Mouse (Mus musculus): ENCODE results near the gene Gpr3.

The Gpr3 gene

DNA sequence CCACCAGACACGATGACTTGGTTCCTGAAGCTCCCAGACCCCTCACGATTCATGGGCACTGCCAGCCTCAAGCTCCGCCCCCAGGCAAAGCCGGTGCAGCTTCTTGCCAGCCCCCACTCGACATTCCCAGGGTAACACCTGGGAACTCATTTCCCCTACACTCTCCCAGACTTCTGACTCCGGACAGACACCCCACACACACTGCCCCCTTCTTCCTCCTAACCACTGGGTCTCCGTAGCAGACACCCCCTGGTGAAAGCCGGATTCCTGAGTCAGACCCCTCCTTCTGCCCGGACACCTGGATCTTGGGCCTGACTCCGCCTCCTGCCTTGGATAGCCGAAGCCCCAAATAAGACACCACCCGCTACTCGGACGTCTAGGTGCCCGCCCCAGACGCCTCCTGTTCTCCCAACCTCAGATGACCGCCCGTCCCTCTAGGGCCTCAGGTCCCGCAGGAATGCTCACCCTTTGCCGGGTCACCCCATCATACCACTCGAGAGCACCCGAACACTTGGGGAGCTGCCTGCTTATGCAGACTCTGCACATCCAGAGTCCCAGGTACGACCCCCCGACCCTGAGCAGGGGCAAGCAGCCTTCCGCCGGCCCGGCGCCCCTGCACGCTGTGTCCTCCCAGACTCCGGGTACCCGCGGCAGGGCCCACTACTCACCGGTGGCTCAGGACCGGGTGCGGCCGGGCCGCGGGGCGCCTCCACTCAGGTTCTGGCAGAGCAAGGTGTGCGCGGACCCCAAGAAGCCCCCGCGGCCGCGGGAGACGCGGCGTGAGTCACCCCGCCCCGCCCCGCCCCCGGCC, at the start of gene Gpr3, which contains the start of gene Cd164l2:
Gene Gpr3 (minus strand): TSS at position 786 of the 811 bp plus-strand sequence.
Gene Cd164l2 (plus strand): TSS at position 381 of the 811 bp plus-strand sequence.
- no peak for DNase-seq (ENCODE audit: low spot score in 2 of 2)

DNA sequence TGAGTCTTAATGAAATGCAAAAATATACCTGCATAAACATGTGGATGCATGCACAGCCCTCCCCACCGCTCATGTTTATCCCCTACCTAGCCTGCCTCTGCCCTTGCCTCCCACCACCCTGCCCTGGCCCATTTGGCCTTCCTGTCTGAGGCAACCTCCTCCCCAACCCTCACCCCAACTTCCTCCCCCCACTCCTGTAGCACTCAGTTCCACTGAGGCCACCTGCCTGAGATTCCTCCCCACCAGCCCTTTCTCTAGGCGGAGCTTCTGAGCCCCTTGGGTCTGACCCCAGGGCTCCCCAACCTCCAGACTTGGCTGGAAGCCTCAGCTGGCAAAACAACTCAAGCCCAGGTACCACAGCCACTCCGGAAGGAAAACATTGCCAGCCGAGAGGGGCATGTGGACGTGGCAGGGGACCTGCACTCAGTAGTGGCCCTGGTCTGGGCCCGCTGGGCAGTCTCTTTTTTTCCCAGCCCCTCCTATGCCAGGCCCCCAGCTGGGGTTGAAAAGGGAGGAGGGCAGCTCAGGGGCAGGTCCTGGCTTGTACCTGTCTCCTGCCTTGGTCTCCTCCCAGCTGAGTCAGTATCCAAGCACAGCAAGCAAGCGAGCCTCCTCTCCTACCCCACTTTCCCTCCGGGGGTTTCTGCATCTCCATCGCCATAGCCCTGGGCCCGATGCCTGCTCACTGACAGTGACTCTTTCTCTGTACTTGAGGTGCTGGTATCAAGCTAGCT, 49.5 kb upstream of the Gpr3 start:
- no peak for DNase-seq (ENCODE audit: low spot score in 2 of 2)

DNA sequence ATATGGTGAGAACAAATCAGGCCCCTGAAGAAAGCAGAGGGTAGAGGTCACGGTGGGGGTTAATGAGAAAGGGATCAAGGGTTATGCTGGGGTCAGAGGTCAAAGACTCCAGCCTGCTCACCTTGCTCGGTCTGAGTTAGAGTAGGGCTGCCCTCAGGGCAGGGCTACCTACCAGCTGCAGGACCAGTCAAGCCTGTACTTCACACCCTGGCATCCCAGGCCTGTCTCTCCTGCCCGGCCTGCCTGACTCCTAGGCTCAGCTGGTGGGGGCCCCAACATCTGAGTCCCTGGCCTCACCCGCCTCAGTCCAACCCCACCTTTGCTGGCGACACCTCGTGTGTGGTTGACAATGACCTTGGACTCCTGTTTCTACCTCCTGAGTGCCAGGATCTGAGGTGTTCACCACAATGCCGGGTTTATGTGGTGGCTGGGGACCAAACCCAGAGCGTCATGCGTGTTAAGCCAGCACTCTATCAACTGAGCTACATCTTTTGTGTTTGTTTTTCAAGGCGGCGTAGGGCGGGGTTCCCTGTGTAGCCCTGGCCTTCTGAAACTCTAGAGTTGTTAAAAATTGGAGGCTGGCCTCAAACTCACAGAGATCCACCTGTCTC, 45.6 kb upstream of the Gpr3 start:
- DNase-seq (ENCODE audit: low spot score in 2 of 2), result no peak

DNA sequence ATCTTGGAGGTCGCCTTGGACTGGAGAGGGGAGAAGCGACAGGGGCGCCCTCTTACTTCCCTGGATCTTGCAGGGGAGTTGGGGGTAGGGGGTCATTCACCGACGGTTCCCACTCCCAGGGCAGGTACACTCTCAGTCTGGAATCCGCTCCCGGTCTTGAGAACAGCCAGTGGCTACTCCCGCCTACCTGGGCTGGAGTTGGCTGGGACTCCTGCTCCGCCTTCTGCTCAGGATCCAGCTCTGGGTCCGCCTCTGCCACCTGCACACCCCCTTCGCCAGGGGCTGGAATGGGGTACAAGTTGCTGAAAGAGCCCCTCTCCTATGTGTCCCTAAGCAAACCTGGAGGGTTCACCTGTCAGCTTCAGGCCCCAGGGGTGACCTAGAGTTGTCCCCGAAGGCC, 44.9 kb upstream of the Gpr3 start:
- no peak for DNase-seq (ENCODE audit: low spot score in 2 of 2)

DNA sequence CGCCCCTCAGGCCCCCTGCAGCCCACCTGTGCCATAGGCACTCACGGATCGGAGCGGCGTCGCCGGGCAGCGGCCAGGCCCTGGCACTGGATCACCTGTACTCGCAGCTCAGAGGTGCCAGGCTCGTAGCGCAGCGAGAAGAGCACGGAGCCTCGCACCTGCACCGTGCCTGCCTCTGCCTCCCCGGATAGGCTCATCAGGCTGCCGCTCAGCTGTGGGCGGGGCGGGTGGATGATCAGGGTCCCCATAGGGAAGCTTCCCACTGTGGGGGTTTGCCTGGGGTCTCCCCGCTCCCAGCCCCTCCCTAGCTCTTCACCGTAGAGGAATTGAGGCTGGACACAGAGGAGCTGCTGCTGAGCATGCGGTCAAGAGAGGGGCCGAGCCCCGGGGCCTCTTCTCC, 44.5 kb upstream of the Gpr3 start:
- DNase-seq (ENCODE audit: low spot score in 2 of 2), result no peak

DNA sequence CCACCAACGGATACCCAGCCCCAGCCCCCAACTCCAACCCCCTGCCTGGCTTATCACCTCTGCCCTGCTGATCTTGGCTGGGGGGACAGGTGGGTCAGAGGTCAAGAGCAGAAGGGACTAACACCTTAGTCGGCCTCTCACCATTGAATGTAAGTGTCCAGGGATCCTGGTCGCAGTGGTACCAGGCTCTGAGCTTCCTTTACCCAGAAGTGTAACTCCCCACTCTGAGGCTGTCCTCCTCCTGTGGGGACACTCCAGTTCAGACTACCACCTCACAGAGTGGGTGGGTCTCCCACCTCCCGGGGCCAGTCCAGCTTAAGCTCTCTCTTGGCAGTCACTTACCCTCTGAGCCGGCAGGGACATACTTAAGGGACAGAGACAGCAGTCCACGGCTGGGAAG, 43.1 kb upstream of the Gpr3 start:
- no peak for DNase-seq (ENCODE audit: low spot score in 2 of 2)

DNA sequence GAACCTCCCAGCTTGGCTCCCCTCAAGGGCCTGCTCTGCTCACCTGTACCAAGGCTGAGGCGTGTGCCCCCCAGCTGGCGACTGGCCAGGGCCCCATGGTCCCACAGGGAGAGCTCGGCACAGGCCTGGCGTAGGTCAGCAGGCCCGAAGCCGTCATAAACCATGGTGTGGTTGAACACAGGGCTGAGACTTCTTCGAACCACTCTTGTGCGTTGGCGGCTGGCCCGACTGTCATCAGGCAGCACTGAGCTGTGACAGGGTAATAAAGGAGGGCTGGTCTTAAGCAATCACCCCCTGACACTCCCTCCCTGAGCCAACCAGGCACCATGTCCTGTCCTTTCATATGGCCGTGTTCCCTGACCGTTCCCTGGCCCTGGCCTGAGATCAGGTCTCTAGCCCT, 41.1 kb upstream of the Gpr3 start:
- DNase-seq (ENCODE audit: low spot score in 2 of 2), result no peak

DNA sequence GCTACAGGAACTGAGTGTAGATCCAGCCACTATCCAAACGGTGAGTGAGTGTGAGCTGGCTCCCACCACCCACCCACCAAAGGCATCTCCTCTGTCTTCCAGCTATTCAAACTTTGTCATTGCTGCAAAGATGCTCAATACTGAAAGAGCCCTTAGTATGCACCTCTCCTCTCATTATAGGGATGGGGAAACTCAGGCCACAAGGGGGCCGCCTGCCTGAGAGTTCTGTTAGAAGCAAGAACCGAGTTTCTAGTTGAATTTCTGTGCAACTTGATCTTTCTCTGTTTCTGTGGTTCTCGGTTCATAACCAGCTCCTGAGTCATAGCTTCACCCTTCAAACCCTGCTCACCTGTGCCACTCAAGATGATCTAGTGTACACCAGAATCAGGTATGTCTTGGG, 39.8 kb upstream of the Gpr3 start:
- DNase-seq (ENCODE audit: low spot score in 2 of 2), result no peak

DNA sequence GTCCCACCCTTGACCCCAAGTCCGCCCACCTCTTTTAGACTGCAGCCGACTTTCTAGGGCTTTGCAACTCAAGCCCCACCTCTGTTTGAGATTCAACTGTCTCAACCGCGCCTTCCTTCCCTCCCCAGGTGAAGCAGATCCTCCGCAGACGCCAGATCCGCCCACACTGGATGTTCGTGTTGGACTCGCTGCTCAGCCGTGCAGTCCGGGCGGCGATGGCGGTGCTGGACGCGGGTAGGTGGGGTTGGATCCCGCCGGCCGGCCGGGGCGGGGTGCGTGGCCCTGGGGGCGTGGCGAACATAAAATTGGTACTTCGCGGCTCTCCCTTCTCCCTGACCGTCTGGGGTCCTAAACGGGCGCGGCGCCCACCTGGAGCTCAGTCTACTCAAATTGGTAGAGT, 38.9 kb upstream of the Gpr3 start:
- DNase-seq (ENCODE audit: low spot score in 2 of 2), result no peak

DNA sequence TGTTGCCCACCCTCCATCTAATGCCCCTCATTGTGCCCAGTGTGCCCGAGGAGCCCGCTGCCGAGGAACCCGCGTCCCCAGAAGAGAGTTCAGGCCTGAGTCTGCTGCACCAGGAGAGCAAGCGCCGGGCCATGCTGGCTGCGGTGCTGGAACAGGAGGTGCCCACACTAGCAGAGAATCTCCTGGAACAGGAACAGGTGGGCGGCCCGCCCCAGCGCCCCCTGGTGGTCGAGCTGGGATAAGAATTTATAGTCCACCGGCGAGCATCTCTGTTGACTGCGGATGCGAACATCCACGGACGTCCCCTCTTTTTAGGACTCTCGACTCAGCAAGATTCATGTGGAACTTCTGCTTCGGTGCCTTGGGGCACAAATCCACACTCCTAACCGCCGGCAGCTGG, 38.3 kb upstream of the Gpr3 start:
- DNase-seq (ENCODE audit: low spot score in 2 of 2), result peak; percentile 64 to 76

DNA sequence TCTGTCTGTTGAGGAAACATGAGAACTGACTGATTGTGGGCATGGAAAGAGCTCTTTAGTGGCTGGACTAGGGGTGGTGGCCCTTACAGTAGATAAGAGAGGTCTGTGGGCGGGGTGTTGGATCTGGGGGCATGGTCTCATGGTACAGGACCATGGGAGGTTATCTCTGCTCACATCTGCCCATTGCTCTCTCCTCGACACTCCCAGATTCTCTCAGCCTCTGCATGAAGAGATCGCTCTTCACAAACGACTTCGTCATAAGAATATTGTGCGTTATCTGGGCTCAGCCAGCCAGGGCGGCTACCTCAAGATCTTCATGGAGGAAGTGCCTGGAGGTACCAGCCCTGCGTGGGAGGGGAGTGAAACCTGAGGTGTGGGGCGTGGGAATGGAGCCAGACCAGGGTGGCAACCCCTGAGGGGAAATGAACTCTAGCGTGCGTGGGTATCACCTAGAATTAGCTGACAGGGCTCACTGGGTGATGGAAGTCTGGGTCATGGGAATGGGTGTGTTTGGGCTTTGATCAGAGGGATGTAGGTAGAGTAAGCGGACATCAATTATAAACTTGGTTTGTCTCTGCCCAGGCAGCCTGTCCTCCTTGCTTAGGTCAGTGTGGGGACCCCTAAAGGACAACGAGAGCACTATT, 35.6 kb upstream of the Gpr3 start:
- no peak for DNase-seq (ENCODE audit: low spot score in 2 of 2)

DNA sequence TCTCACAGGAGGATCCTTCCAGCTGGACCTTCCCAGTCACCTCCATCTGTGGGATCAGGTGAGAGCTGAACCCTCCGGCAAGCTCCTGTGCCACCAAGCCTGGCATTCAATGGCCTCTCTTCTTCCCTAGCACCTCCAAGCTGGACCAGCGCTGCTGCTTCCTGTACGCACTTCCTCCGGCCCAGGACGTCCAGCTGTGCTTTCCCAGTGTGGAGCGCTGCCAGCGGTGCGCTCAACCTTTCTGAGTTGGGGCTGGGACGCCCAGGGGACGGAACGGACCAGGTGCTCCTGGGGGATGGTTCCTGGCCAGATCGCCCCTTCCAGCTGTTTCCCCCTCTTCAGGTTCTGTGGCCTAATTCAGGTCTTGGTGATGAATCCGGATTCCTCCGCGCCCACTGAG, 34.7 kb upstream of the Gpr3 start:
- no peak for DNase-seq (ENCODE audit: low spot score in 2 of 2)

DNA sequence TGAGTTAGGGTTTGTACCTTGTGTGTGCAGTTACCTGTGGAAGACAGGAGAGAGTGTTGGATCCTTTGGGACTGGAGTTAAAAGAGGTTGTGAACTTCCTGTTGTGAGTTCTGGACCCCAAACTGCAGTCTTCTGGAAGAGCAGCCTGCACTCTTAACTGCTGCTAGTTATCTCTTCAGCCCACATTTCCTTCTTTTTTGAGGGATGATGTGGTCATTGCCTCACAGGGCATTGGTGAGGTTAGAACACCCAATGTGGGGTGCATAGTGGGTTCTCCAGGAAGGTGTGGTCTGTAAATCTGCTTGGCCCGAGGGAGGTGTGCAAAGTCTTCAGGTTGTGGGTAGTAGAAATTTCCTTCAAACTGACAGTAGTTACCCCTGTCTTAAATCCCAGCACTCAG, 32.0 kb upstream of the Gpr3 start:
- no peak for DNase-seq (ENCODE audit: low spot score in 2 of 2)

DNA sequence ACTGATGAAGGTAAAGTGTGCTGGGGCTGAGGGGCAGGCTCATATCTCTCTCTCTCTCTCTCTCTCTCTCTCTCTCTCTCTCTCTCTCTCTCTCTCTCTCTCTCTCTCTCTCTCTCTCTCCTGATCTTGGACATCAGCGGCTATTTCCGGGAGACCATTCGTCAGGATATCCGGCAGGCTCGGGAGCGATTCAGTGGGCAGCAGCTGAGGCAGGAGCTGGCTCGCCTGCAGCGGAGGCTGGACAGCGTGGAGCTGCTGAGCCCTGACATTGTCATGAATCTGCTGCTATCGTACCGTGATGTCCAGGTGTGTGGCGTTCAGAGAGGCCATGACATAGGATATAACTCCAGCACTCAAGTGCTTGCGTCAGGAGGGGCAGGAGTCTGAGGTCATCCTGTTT, 31.2 kb upstream of the Gpr3 start:
- no peak for DNase-seq (ENCODE audit: low spot score in 2 of 2)

DNA sequence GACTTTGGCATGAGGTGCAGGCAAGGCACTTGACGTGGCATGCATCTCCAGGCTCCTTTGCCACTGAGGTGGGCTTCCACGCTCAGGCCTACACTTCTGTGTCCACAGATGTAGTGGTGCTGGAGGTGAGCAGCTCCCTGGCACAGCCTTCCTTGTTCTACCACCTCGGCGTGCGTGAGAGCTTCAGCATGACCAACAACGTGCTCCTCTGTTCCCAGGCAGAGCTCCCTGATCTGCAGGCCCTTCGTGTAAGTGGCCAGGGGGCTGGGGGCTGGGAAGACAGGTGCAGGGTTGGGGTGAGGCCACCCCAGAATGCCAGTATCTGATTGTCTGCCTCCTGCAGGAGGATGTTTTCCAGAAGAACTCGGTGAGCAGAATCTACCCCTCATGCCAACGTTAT, 30.4 kb upstream of the Gpr3 start:
- no peak for DNase-seq (ENCODE audit: low spot score in 2 of 2)

DNA sequence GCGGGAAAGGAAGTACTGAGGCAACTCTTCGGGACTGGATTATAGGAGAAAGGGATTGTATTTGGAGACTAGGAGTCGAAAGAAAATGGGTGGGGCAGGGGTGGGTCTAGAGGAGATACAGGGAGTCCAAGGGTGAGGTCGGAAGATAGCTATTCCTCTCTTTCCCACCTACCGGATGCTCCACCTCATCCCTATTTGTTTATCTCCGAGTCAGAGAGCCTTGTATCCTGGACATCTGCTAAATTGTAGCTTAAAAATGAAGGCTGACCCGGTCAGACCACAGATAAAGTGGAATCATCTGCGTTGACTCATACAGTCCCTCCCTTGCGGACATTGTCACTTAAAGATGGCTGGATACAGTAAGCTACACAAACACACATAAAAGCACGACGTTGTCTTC, 29.6 kb upstream of the Gpr3 start:
- no peak for DNase-seq (ENCODE audit: low spot score in 2 of 2)

DNA sequence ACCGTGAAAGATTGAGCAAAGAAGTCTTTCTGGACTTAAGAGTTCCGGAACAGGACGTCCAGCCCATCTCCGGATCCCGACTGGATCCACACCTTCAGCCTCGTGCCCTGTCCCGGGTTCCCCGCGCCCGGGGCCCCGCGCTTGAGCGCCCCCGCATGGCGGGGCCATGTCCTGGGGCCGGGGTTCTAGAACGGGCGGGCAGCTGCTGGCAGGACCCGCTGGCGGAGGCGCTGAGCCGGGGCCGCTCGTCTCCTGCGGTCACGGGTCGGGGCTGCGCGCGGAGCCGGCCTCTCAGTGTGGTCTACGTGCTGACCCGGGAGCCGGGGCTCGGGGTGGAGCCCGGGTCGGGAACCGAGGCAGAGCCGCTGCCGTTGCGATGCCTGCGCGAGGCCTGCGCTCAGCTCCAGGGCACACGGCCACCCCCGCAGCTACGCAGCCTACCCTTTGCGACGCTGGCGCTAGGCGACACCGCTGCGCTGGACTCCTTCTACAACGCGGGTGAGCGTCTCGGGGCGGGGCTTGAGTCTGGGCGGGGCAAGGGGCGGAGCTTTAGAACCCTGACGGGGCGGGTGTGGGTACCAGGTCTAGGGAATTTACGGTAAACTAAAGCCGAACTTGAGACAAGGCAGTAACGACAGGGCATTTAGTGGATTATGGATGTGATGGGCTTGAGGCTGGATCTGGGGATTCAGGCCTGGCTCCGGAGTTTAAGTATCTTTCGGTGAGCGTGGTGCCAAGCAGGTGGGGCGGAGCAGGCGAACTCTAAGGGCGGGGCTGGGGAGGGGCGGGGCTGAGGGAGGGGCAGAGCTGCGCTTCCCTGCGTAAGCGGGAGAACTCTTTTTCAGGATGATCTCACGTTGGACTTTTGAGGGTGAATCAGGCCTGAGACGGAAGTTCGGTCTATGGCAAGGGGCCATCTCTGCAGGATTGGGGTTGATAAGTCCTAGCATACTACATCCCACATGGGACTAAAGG, 28.9 kb upstream of the Gpr3 start:
- peak; percentile 81 to 82 for DNase-seq (ENCODE audit: low spot score in 2 of 2)

DNA sequence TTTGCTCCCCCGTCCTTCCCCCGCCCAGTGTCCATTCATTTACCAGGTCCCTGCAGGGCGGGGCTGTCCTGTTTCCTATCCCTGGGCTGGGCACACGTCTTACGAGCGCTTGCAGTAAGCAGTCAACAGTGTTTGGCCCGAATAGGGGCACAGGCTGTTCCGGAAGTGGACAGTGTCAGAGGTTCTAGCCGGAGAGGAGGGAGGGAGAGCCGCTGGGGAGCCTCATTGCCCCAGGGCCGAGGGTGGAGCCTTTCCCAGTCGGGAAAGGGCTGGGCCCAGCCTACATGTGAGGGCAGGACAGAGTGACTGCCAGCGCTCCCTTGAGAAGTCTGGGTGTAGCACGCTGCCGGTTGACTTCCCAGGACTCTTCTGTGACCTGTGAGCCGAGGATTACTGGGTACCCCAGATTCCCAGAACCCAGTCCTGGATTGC, 28.2 kb upstream of the Gpr3 start, which contains the start of gene Map3k6:
Gene Map3k6 (plus strand): TSS at position 329 of the 432 bp plus-strand sequence.
- peak in 1 of 2 experiments; percentile 30 for DNase-seq (ENCODE audit: low spot score in 2 of 2)

DNA sequence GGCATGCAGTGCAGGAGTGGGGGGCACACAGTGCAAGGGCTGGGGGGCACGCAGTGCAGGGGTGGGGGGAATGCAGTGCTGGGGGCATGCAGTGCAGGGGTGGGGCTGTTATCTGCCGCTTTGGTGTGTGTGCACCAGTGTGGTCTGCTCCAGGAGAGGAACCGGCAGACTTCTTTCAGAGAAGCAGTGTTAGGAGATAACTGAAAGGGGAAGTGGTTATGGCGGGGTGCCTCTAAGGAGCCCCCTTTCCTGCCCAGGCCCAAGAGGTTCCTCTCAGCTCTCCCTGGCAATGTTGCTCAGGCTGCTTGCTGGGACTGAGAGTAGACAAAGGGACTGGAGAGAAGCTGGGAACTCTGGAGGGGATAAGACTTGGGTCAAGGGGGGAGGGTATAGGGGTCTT, 25.6 kb upstream of the Gpr3 start:
- no peak for DNase-seq (ENCODE audit: low spot score in 2 of 2)

DNA sequence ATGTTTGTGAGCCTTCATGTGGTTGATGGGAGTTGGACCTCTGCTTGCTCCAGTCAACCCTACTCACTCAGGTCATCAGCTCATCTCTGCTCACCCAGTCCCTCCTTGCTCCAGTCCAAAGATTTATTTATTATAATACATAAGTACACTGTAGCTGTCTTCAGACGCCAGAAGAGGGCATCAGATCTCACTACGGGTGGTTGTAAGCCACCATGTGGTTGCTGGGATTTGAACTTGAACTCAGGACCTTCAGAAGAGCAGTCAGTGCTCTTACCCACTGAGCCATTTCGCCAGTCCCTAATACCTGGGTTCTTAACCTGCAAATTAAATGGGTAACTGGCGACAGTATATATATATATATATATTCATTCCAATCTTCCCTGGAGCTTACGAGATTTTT, 23.1 kb upstream of the Gpr3 start:
- no peak for DNase-seq (ENCODE audit: low spot score in 2 of 2)

DNA sequence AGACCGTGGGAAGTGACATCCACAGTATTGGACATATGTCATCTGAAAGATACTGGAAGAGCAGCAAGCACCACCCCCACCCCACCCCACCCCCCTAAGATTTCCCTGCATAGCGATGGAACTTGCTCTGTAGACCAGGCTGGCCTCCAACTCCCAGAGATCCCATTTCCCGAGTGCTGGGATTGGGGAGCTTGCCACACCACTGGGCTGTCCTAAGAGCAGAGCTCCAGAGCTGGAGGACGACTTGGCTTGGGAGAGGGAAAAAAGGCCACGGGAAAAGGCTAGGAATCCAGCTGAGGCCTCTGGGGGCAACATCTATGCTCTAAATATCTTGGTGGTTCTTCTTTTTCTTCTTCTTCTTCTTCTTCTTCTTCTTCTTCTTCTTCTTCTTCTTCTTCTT, 22.4 kb upstream of the Gpr3 start:
- DNase-seq (ENCODE audit: low spot score in 2 of 2), result no peak
